Mouse (Mus musculus) cortical plate, adult 2 months (tissue): ENCODE measurements at regions not wholly inside any gene's neighbourhood (a gene's known extent, or its start where the extent isn't known, plus 50 kb on each side); places are given as distances from the start of the nearest gene placed in this dataset.

ENCODE experiments used
- CTCF ChIP-seq: fragments of 200-500 bp; IDR thresholded peaks from 2 replicates; pipeline ENCODE4 v1.5.1; 2011; ENCODE audit warnings: mild to moderate bottlenecking, control low read depth, low read length; ENCODE audit not compliant: insufficient read depth; ENCODE audit errors: extremely low read depth
- POLR2A ChIP-seq: fragments of 200-500 bp; IDR thresholded peaks from 2 replicates; pipeline ENCODE4 v1.6.1; 2011; ENCODE audit warnings: mild to moderate bottlenecking, low read length, control low read depth; ENCODE audit not compliant: insufficient read depth; ENCODE audit errors: extremely low read depth

GRCm38 (mm10) chr14:102896527-102896926 is 85.9 kb downstream of the Kctd12 start:
- TF ChIP-seq POLR2A, result no peak
- no peak for TF ChIP-seq CTCF
